Comparison of ENCODE assay signal across 9 mouse cellular contexts in genomic region chr7:16940292-16940691, GRCm38 (mm10). TPM values are rescaled to one million over a fixed set of nuclear protein-coding genes. Genes with fewer than 3 reads are reported as not detected.
DNase-seq lines count a peak whose midpoint lies in the region; ATAC-seq and TF ChIP-seq lines count a peak whose summit lies in the region.
"Had no signal": no experiment of that assay in that cellular context is flagged by ENCODE, and none has a peak within 500 bp of the region (broad histone marks: within the 10 kb centered on the region; RNA-seq: fewer than 3 reads in every experiment).

No protein-coding gene starts in this region.

- no peak for TF ChIP-seq CTCF in lung, adult 2 months (IDR thresholded peaks at IDR 0.05; ENCODE audit: insufficient read depth, low read length)

- peaks cover 5% of the 10 kb centered on the region for H3K27me3 ChIP-seq in lung, embryonic 16.5 days (ENCODE audit: control insufficient read depth, insufficient read depth, low read depth, low read length)
- peaks cover 2% of the 10 kb centered on the region; the same call in 1 of the 2 replicates for H3K27me3 ChIP-seq in stomach, embryonic 15.5 days (replicated peaks)

- TF ChIP-seq POLR2A in lung, adult 2 months (IDR thresholded peaks at IDR 0.05; ENCODE audit: borderline replicate concordance, extremely low read depth, low read depth, low read length): no peak

- no peak overlapping the region for H3K9ac ChIP-seq in lung, embryonic 16.5 days (ENCODE audit: low read length)
- no peak overlapping the region for H3K9ac ChIP-seq in stomach, embryonic 15.5 days
- H3K9ac ChIP-seq: neural tube, embryonic 12.5 days had no signal

- 0 out of 2 replicates have a peak, but pooled peaks have one; percentile 20 for ATAC-seq in lung, embryonic 16.5 days (ENCODE audit: low read depth)
- no peak for ATAC-seq in stomach, embryonic 15.5 days (ENCODE audit: insufficient read depth, low FRiP score, low read depth)
- no peak for ATAC-seq in erythroid progenitor cell, adult 5-6 weeks (replicated peaks; ENCODE audit: low FRiP score, poor library complexity, severe bottlenecking)
- no peak for ATAC-seq in activated CD4-positive, CD25-positive, alpha-beta regulatory T cell, adult 4 months

- H3K9me3 ChIP-seq in lung, embryonic 16.5 days (ENCODE audit: control insufficient read depth, low read length): no peaks in the 10 kb centered on the region
- H3K9me3 ChIP-seq in stomach, embryonic 15.5 days: no peaks in the 10 kb centered on the region
- H3K9me3 ChIP-seq: neural tube, embryonic 12.5 days had no signal

- peak; percentile 74 to 86 for DNase-seq in adrenal gland, adult (ENCODE audit: inconsistent age in 2 of 2, low spot score in 1 of 2)
- no peak for DNase-seq in adrenal gland, adult 8-10 months
- DNase-seq in lung, adult 2 months: no peak
- DNase-seq in kidney, postnatal 10 days: peak; percentile 52

- H3K27ac ChIP-seq in lung, embryonic 16.5 days (ENCODE audit: low read length): no peak overlapping the region
- H3K27ac ChIP-seq in stomach, embryonic 15.5 days: peak overlapping the region; percentile 49
- H3K27ac ChIP-seq: neural tube, embryonic 12.5 days had no signal

- no peaks in the 10 kb centered on the region for H3K36me3 ChIP-seq in lung, embryonic 16.5 days (ENCODE audit: control insufficient read depth, insufficient read depth, low read length)
- H3K36me3 ChIP-seq in stomach, embryonic 15.5 days: no peaks in the 10 kb centered on the region
- H3K36me3 ChIP-seq: neural tube, embryonic 12.5 days had no signal

- 27% methylated on average over 7 of the region's 7 CpGs for WGBS in lung, embryonic 16.5 days
- 38% methylated on average over 7 of the region's 7 CpGs for whole genome bisulfite sequencing in lung, adult 2 months
- 31% methylated on average over 7 of the region's 7 CpGs for WGBS in stomach, embryonic 15.5 days

- H3K4me1 ChIP-seq in lung, embryonic 16.5 days (replicated peaks; ENCODE audit: control insufficient read depth, insufficient read depth, low read length): peaks cover 9% of the 10 kb centered on the region
- H3K4me1 ChIP-seq in lung, adult 2 months (ENCODE audit: control insufficient read depth, insufficient read depth, low read length): peaks cover 6% of the 10 kb centered on the region; the same call in 1 of the 2 replicates
- H3K4me1 ChIP-seq in stomach, embryonic 15.5 days: peaks cover 13% of the 10 kb centered on the region

- H3K4me2 ChIP-seq in lung, embryonic 16.5 days (ENCODE audit: low read depth, low read length): no peak overlapping the region
- H3K4me2 ChIP-seq in stomach, embryonic 15.5 days: 0 out of 2 replicates have a peak overlapping the region, but pooled peaks have one; percentile 11
- H3K4me2 ChIP-seq: neural tube, embryonic 12.5 days had no signal

- no peak overlapping the region for H3K4me3 ChIP-seq in lung, embryonic 16.5 days (ENCODE audit: low read length)
- no peak overlapping the region for H3K4me3 ChIP-seq in lung, adult 2 months (replicated peaks; ENCODE audit: extremely low read depth, low read depth, low read length)
- H3K4me3 ChIP-seq in stomach, embryonic 15.5 days (replicated peaks): no peak overlapping the region
- H3K4me3 ChIP-seq: neural tube, embryonic 12.5 days had no signal

RNA-seq across cellular contexts. Expression of gene Pnmal2, which starts 4.2 kb away (rescaled TPM):
- total RNA-seq in adrenal gland, adult 8-10 months (2022): 10 to 100 TPM; 35.2 to 71.0 (median 48.2) TPM
- polyA plus RNA-seq in lung, embryonic 16.5 days (2015; fragmentation: Nextera tagmentation; extraction: Ambion mirVana): 5.1 and 5.5 TPM in 2 replicates
- 2.0 and 3.2 TPM in 2 replicates for polyA plus RNA-seq in lung, adult 2 months (2012; rRNA removed)
- polyA plus RNA-seq in stomach, embryonic 15.5 days (2015; fragmentation: Nextera tagmentation; extraction: Ambion mirVana): 10.2 and 12.7 TPM in 2 replicates
- not detected in 2 replicates for total RNA-seq in erythroid progenitor cell, adult 5-6 weeks (2015; ENCODE audit: low replicate concordance)
- total RNA-seq in erythroid progenitor cell, adult 5-6 weeks (2017; ENCODE audit: low replicate concordance): not detected in 2 replicates
- polyA plus RNA-seq in activated CD4-positive, CD25-positive, alpha-beta regulatory T cell, adult 4 months (2017; shearing (Covaris generic)): not detected

RNA-seq across cellular contexts. Expression of gene Calm3, which starts 16.4 kb away (rescaled TPM):
- 100 to 1,000 TPM; 278 to 314 (median 294) TPM for total RNA-seq in adrenal gland, adult 8-10 months (2022)
- 116 and 118 TPM in 2 replicates for polyA plus RNA-seq in lung, embryonic 16.5 days (2015; fragmentation: Nextera tagmentation; extraction: Ambion mirVana)
- 279 and 310 TPM in 2 replicates for polyA plus RNA-seq in lung, adult 2 months (2012; rRNA removed)
- polyA plus RNA-seq in stomach, embryonic 15.5 days (2015; fragmentation: Nextera tagmentation; extraction: Ambion mirVana): 101 and 113 TPM in 2 replicates
- total RNA-seq in erythroid progenitor cell, adult 5-6 weeks (2015; ENCODE audit: low replicate concordance): 131 and 141 TPM in 2 replicates
- total RNA-seq in erythroid progenitor cell, adult 5-6 weeks (2017; ENCODE audit: low replicate concordance): 258 and 325 TPM in 2 replicates
- 100 to 1,000 TPM; 106 to 159 TPM for polyA plus RNA-seq in activated CD4-positive, CD25-positive, alpha-beta regulatory T cell, adult 4 months (2017; shearing (Covaris generic))

RNA-seq across cellular contexts. Expression of gene Pnmal1, which starts 19.2 kb away (rescaled TPM):
- 1 to 10 TPM; 6.4 to 9.3 (median 7.3) TPM for total RNA-seq in adrenal gland, adult 8-10 months (2022)
- 0.20 and 0.49 TPM in 2 replicates for polyA plus RNA-seq in lung, embryonic 16.5 days (2015; fragmentation: Nextera tagmentation; extraction: Ambion mirVana)
- not detected in 2 replicates for polyA plus RNA-seq in lung, adult 2 months (2012; rRNA removed)
- 2.9 and 3.6 TPM in 2 replicates for polyA plus RNA-seq in stomach, embryonic 15.5 days (2015; fragmentation: Nextera tagmentation; extraction: Ambion mirVana)
- total RNA-seq in erythroid progenitor cell, adult 5-6 weeks (2015; ENCODE audit: low replicate concordance): not detected in 2 replicates
- not detected in 2 replicates for total RNA-seq in erythroid progenitor cell, adult 5-6 weeks (2017; ENCODE audit: low replicate concordance)
- not detected for polyA plus RNA-seq in activated CD4-positive, CD25-positive, alpha-beta regulatory T cell, adult 4 months (2017; shearing (Covaris generic))

RNA-seq across cellular contexts. Expression of gene Ptgir, which starts 34.0 kb away (rescaled TPM):
- 1 to 10 TPM; 2.4 to 3.3 (median 2.6) TPM for total RNA-seq in adrenal gland, adult 8-10 months (2022)
- polyA plus RNA-seq in lung, embryonic 16.5 days (2015; fragmentation: Nextera tagmentation; extraction: Ambion mirVana): 2.6 and 2.8 TPM in 2 replicates
- polyA plus RNA-seq in lung, adult 2 months (2012; rRNA removed): 9.8 and 10.4 TPM in 2 replicates
- polyA plus RNA-seq in stomach, embryonic 15.5 days (2015; fragmentation: Nextera tagmentation; extraction: Ambion mirVana): 2.4 and 2.5 TPM in 2 replicates
- total RNA-seq in erythroid progenitor cell, adult 5-6 weeks (2015; ENCODE audit: low replicate concordance): 0.36 and 6.7 TPM in 2 replicates
- 1.9 and 2.0 TPM in 2 replicates for total RNA-seq in erythroid progenitor cell, adult 5-6 weeks (2017; ENCODE audit: low replicate concordance)
- polyA plus RNA-seq in activated CD4-positive, CD25-positive, alpha-beta regulatory T cell, adult 4 months (2017; shearing (Covaris generic)): 10 to 100 TPM; 11.8 to 13.2 TPM

RNA-seq across cellular contexts. Expression of gene Gm42372, which starts 42.6 kb away (rescaled TPM):
- total RNA-seq in adrenal gland, adult 8-10 months (2022): 1 to 10 TPM; 2.3 to 3.1 (median 2.7) TPM
- 0.15 and 0.29 TPM in 2 replicates for polyA plus RNA-seq in lung, embryonic 16.5 days (2015; fragmentation: Nextera tagmentation; extraction: Ambion mirVana)
- polyA plus RNA-seq in lung, adult 2 months (2012; rRNA removed): 0.03 and 0.04 TPM in 2 replicates
- polyA plus RNA-seq in stomach, embryonic 15.5 days (2015; fragmentation: Nextera tagmentation; extraction: Ambion mirVana): 0.31 and 0.34 TPM in 2 replicates
- 0.72 TPM in 1 of 2 replicates, not detected in the other for total RNA-seq in erythroid progenitor cell, adult 5-6 weeks (2015; ENCODE audit: low replicate concordance)
- 0.13 and 0.53 TPM in 2 replicates for total RNA-seq in erythroid progenitor cell, adult 5-6 weeks (2017; ENCODE audit: low replicate concordance)
- 1 to 10 TPM; 3.6 to 4.2 TPM for polyA plus RNA-seq in activated CD4-positive, CD25-positive, alpha-beta regulatory T cell, adult 4 months (2017; shearing (Covaris generic))

Comparison
In these comparisons a context has a peak if more than half of its experiments do, and no peak if none do; other contexts are left out.
1. DNase-seq: peak in adrenal gland, adult (2 of 2) and kidney, postnatal 10 days (single experiment); none in adrenal gland, adult 8-10 months (single experiment) and lung, adult 2 months (single experiment).